Mouse (Mus musculus): ENCODE results near the gene Zfp839.

GRCm38 (mm10) chr12:110846191-110846765, 3.8 kb upstream of the Zfp839 start:
- TF ChIP-seq GATA1 (IDR thresholded peaks at IDR 0.05; ENCODE audit: borderline replicate concordance, low read length) (no peak), FLI1 (IDR thresholded peaks at IDR 0.05; ENCODE audit: low read length) (no peak)

All from megakaryocyte, embryonic 14.5 days (primary cell).